Mouse (Mus musculus) heart, adult 18-20 months (tissue): ENCODE measurements around the gene Palmd. TPM values are rescaled to one million over a fixed set of nuclear protein-coding genes. Genes with fewer than 3 reads are reported as not detected.

Experiments used
- DNase-seq, 2 experiments: peaks; one replicate each; pipeline ENCODE4 v3.0.0; 2021 to 2022; ENCODE audit warnings: mixed read lengths in 1 of 2
- total RNA-seq, 2 experiments: library from RNA; stranded (reverse); gene quantifications; 2 replicates each; pipeline ENCODE4 v1.2.3; 2021

Gene Palmd
- total RNA-seq, 2 experiments from 2014 or later, result 46.9 to 50.3 TPM

DNA sequence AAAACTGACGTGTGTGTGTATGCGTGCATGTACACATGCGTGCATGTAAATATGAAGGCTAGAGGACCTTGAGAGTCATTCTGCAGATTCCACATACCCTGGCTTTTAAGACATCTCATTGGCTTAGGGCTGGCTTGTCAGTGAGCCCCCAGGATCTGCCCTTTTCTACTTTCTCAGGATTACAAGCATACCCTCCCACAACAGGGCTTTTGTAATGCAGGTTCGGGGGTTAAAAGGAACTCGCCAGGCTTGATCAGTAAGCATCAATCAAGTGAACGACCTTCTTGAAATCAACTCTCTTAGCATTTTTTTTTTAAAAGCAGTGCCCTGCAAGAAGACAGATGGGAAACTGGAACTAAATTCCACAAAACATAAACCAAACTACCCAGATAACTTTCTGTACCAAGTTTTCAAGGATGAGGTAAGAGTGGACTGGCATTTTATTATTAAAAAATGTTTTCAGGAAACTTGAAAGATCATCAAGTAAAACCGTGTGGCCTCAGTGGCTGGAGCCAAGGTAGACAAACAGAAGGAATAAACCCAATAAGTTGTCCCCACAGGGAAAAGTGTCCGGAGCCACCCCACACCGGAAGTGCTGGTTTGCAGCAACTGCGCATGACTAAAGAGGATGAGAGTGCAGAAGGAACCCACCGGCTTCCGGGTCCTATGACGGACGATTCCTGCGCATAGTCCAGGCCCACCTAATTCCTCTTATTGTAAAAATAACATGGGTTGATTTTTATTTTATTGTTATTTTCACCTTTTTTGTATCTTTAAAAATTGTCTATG lies 7.2 kb downstream of the Palmd start:
- DNase-seq, result no peak

DNA sequence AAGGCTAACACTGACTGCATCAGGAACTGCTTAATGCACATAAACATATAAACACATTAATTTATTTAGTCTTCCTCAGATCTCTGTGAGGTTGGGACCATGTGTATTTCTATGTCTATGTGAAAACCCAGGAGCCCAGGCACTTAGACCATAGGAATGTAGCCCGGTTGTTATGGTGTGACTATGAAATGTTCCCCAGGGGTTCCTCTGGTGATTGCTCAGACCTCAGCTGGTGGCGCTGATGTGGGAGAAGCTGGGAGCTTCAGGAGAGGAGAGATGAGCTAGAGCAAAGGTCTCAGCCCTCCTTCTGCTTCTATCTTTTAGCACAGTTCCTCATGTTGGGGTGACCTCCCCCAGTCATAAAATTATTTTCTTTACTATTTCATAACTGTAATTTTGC lies 8.4 kb downstream of the Palmd start:
- no peak for DNase-seq

DNA sequence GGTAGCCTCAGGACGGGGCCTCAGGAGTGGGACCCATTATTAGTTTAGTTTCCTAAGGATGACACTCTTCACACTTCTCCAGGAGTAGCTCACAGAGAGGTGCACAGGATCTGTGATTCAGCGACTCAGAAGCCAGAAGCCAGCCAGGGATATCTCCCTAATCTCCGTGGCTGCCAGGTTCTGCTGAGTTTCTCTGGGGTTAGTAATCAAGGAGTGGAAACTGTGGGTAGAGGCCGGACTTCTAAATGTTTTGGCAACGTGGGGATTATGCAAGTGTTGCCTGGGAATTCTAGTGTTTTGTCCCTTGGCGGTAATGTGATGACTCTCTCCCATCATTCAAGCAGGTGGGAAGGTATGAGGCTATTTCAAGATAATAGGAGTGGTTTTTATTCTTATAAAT lies 13.7 kb downstream of the Palmd start:
- DNase-seq, result peak; percentile 54 to 63

DNA sequence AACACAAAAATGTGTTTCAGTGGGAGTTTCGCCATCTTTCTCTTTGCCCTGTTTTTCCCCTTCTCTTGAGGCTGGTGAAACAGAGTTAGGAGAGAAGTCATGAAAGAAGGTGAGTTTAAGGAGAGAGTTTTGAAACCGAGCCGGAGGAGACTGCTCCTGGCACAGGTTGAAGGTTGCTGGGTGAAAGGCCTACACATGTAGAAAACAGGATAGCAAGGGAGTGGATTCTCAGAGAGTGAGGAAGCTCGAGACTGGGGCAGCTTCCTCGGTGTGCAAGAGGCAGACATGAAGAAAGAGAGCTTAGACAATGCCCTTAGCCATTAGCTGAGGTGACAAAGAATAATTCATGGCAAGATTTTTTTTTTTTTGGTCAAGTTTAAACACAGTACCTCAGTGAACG lies 15.4 kb downstream of the Palmd start:
- no peak for DNase-seq

DNA sequence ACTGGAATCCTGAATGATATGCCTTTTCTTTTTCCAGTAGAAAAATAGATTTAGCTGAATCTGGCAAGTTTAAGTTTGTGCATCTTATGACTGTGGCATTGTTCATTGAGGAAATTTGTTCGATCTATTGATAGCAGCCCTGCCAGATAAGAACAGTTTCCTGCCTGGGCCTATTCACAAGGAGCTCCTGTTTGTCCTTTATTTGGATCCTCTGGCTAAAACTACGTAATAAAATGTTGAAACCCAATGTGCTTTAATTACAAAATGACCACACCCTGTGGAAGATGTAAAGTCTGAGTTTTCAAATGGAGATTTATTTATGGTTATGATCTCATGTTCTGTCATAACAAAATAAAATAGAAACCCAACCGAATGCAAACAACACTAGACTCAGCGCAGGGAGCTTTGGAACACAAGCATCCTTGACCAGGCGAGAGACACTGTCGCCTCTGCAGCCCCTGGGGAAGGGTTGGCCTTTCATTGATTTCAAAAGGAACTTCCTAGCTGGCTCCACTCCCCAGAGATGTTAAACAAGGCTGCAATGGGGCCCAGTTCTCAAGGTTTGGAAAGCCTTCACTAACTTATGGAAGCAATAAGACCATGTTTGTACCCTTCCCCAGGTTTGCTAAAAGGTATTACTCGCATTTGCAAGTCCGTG lies 16.4 kb downstream of the Palmd start:
- peak in 1 of 2 experiments; percentile 67 for DNase-seq

DNA sequence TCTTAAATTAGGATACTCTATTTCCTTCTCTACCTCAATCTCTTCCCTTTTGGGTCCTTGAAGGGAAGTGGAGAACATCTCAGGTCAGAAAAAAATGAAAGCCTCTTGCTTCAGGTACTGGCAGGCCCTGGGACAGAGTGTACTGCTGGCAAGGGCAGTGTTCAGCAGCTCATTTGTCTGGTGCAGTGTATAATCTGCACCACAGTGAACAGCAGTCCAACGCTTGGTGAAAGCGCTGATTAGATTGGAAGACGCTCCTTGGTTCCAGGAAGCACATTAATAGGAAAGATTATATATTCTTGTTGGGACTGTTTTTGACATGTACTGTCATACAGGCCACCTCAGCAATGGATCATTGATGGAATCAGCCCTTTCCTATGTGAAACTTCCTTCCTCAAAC lies 17.3 kb downstream of the Palmd start:
- peak in 1 of 2 experiments; percentile 64 for DNase-seq

DNA sequence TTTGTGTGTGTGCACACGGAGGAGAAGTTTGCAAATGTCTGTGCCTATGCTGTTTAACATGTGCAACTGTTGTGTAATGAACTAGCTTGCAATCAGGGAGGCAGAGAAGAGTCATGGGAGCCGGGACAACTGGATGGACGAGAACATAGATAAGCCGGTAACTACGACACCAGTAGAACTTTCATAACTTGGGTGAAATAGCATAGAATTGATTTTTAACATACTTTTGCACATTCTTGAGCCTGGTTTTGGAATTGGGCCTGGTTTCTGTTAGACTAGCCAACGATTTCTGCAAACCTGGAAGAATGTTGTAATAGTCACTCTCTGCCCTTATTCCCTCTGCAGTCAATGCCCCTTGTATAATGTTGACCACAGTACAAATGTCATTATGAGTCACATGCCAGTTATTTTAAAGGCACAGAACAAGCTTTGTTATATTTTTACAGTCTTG lies 18.1 kb downstream of the Palmd start:
- DNase-seq, result no peak

DNA sequence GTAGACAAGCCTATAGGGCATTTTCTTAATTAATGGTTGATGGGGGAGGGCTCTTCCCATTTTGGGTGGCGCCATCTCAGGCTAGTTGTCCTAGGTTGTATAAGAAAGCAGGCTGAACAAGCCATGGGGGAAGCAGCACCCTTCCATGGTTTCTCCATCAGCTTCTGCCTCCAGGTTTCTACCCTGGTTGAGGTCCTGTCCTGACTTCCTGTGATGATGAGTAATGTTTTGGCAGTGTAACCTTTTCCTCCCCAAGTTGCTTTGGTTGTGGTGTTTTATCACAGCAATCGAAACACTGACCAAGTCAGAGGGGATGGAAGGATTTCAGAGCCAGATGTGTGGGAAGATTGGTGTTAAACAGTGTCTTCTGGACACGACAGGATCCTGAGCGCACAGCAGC lies 22.3 kb downstream of the Palmd start:
- no peak for DNase-seq

DNA sequence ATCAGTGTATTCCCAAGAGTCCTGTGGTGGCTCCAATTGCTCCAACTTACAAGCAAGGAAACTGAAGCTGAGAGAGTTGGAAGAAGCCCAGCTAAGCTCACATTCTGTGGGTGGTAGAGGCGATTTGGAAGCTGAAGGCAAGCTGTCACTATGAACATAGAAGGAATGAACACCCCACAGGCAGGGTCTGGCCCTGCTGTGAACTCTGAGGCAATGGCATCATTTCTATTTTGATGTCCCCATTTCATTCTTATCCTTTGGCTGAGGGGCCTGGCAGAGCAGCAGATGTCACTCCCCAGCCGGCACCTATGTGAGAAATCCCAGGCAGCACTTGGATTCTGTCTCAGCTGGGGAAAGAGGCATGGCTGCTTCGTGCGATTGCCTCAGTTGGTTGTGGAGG lies 25.4 kb downstream of the Palmd start:
- DNase-seq, result peak; percentile 58 to 71

DNA sequence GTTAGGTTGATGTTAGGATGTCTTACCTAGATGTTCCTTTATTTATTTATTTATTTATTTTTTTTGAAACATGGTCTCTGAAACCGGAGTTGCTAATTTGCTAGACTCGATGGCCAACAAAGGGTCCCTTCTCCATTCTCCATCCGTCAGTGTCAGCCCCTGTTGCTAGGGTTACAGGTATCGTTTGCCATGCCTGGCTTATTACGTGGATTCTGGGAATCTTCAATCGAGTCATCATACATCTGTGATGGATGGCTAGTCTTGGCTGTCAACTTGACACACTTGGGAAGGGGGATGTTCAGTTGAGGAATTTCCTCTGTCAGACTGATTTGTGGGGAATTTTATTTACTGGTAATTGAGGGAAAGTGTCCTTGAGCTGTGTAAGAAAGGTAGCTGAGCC lies 26.0 kb downstream of the Palmd start:
- no peak for DNase-seq

DNA sequence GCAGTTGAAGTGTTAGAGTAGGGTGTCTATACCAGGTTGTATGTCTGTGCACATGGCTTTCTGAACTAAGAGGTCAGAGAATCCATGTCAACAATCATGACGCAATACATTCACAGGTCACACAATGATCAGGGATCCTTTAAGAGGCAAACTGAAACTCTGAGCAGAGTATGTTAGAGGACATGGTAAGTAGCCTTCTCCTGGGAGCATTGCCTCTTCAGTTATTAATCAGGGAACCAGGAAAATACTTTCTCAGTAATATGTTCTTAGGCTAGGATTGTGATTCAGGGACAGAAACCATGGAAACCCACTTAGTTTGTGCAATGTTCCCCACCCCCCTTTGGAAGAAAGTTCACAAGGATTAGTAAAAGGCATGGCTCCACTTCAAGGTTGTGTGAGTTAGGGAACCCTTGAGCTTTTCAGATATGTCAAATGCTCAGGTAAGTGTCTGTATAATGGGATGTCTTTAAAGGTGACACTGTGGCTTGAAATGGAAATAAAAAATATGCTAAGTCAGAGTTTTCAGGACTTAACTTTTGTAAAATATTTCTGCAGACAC lies 27.1 kb downstream of the Palmd start:
- no peak for DNase-seq

DNA sequence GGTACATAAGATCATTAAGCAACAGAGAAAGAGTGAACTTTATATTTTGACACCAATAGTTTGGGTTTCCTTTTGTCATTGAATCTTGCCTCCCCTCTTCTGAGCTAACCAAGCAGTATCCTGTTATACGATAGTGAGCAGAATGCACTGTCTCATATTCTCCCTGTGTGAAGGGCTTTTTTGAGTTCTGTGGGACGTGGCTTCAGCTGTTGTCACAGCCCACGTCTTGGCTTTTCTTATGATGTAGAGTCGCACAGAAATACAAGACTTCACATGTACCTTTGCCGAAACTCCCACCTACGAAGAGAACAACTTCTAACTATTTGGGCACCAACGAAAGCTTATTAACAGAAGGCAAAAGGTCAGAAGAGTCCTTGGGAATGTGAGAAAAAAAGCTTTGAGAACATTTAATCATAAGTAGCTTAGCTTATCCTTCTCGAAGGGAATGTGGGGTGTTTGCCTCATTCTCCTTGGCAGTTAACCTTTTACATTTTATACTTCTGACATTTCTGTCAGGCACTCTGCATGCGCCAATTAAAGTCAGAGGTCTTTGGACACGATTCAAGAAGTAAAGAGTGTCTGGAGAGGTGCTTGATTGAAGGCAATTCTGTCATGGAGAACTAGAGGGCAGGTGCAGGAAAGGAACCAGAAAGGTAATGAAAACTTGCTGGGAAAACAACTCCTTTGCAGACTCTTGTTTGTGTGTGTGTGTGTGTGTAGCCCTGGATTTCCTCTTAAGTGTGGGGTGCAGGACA lies 27.8 kb downstream of the Palmd start:
- no peak for DNase-seq

DNA sequence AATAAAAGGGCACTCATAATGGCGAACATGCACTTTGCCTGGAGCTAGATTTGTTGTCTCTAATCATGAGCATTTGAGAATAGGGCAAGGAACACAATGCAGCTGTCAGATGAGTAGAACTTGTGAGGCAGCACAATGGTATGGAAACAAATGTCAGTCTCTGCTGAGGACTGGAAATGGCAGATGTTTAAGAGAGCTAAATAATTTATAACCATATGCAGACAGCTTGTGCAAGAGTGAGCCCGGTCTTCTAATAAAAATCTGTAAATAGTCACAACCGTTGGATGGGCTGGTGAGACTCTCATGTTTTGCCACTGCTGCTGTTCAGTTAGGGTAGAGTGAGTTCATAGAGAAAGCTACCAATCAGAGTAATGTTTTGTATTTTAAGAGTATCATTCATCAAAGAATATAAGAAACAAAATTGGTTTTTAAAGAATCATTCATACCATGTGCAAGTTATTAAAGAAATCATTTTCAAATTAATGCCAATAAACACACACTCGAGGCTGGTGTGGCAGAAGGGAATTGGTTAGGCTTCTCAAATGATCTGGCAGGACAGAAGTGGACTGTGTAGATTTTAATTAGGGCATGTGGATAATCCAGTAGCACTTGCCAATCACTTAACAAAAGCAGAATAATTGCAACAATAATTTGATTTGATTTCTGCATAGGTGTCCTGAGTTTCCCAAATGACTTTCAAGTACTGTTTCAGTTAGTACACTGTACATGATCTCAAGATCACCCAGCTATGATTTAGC lies 31.7 kb downstream of the Palmd start:
- DNase-seq, result no peak

DNA sequence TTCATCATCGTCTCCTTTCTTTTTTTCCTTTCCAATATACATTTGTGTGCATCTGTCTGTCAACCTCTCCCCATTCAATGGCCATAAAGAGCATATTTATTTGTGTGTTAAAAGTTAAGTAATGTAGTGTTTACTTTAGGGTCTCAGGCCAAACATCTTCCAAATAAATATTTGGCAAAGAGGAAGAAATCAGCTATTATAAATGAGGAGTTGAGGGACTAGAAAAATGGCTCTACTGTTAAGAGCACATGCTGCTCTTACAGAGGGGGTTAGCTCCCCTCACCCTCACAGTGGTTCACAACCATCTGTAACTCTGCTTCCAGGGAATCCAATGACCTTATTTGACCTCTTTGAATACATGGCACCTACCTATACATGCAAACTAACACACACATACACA lies 35.6 kb downstream of the Palmd start:
- no peak for DNase-seq

DNA sequence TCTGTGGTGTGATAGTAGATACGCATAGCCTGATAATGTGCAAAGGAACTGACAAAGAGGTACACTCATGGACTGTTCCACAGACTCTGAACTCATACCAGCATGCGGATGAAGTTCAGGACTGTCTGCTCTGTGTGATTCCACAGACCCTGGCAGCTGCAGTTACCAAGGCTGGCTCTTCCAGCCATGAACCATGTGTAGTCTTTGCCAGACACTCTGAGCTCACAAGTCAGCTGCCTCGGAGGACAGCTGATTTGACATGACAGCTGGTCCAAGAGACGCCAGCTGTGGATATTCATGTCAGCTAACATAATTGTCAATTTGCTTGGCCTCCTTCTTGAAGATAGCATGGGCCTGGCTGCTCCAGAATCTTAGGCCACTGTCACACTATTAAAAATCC lies 39.8 kb downstream of the Palmd start:
- DNase-seq, result peak; percentile 41 to 48

DNA sequence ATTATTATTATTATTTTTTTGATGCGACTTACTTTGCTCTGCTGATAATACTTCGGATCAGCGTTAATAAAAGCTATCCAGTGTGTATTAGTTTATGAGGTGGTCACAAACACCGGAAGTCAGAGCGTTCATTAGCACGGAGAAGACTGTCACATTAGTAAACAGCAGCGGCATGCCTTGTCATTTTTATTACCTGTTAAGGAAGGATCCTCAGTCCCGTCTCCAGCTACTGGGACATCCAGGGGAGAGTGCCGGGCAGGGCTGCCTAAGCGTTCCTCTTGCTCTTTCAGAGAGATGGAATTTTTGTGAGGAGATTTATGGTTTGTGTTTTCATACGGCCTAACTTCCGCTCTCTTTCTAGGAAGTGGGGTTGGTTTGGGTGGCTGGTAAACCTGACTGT lies 45.7 kb downstream of the Palmd start:
- no peak for DNase-seq

DNA sequence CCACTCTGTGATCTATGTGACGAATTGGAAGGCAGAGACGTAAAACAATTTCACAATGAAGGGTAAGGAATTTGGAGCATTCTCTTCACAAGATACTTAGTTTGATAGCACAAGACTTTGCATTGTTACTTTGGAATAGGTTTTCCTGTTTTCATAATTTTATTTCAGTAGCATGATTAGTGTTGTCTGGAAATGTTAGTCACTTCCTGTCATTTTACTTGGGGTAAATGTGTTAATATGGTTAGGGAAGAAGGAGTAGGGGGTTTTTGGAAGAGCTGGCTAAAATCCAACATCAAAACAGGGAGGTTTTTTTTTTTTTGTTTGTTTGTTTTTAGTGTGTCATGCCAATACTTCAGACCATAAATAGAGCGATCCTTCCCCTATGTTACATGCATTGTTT lies 47.3 kb downstream of the Palmd start:
- DNase-seq, result no peak

DNA sequence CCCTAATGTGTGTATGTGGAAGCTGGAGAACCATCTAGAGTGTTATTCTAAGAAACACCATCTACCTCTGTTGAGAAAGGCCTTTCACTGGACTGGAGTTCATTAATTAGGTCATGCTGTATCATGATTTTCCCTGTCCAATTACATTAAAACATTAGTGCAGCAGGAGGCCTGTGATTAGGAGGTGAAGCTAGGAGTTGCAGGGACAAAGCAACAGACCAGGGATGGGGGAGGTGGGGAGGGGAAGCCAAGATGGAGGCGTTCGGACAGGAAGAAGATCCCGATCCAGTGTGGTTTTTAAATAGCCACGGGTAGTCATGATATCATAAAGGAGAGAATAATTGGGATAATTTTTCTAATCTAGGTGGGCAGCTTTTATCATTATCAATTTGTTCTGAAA lies 51.8 kb downstream of the Palmd start:
- no peak for DNase-seq

DNA sequence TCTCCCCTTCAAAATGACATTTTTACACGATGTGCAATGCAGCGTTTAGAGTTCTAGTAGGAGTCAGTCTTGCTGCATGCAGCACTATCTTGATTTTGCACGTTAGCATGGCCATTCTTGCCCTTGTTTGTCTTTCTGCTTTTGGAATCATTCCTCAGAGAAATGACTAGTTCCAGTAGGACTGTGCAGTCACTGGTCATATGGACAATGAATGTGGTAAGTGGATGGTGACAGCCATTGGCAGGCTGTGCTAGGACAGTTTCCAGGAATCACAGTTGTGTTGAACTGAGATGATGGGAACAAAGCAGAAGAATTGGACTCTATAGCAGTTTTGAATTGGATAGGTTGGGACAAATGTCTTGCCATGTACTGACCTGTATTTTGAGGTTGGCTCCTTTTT lies 53.9 kb downstream of the Palmd start:
- DNase-seq, result peak; percentile 46 to 54

DNA sequence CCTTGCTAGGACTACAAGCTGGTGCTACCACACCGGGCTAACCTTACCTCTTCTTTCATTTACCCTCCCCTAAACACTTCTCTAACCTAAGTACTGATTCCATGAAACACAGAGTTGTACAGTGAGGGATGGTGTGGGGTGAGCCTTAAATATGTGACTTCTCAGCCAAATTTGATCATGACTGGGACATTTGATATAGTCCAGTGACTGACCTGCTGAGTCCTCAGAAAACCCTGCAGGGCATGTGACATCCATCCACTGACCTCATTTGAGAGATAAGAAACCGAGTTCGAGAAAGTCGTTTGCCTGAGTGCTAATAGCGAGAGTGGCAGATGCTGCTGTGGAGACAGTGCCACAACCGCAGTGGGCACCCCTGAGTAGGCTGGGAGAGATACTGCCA lies 54.4 kb downstream of the Palmd start:
- DNase-seq, result peak; percentile 14 to 26

DNA sequence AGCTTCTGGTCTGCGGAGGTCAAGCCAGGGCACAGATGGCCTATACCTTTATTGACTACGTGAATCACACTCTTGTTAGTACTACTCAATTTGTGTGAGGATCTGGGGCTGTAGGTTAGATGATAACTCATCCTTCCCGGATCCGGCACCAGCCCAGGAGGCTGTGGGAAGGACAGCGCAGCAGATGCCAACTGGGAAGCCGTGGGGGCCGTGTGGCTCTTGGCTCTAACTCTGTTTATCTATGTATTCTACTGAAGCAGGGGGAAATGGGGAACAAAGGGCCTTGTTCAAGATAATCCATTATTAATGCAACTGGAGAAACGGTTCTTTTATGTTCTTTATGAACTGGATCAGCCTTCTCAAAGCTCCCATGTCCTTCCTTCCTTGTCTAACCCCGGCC lies 62.2 kb downstream of the Palmd start:
- DNase-seq, result no peak

DNA sequence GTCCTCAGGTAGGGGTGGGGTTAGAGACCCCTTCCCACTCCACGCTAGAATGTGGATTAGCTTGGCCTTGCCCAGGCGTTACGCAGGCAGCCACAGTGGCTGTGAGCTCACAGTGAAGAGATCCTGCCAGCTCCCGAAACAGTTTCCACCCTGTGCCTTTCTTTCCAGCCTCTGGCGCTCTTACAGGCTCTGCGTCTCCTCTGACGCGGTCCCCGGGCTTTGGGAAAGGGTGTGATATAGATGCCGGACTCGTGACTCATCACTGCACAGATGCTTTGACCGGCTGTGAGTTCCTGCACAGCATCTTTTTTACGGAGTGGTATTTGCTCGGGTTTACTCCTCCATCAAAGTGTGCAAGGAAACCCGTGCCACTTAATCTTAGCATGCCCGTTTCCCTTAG lies 62.9 kb downstream of the Palmd start:
- DNase-seq, result peak; percentile 63 to 74
